Mouse (Mus musculus) adrenal gland, adult 2 months (tissue): Measurements from ENCODE around the gene Mthfsd. TPM values are rescaled to one million over a fixed set of nuclear protein-coding genes. Genes with fewer than 3 reads are reported as not detected.

Source experiments
- DNase-seq: peaks from one replicate; pipeline ENCODE4 v3.0.0; 2021
- polyA plus RNA-seq: library from polyadenylated mRNA; depleted of rRNA; stranded (reverse); fragments of >200 nt; gene quantifications from 2 replicates; pipeline ENCODE4 v1.2.3, GENCODE M21; 2012
- total RNA-seq, 2 experiments: library from RNA; stranded (reverse); gene quantifications; 2 replicates each; pipeline ENCODE4 v1.2.3; 2021

Gene Mthfsd
- total and polyA plus RNA-seq, 3 experiments: 31.8 to 65.6 (median 35.6) TPM

DNA sequence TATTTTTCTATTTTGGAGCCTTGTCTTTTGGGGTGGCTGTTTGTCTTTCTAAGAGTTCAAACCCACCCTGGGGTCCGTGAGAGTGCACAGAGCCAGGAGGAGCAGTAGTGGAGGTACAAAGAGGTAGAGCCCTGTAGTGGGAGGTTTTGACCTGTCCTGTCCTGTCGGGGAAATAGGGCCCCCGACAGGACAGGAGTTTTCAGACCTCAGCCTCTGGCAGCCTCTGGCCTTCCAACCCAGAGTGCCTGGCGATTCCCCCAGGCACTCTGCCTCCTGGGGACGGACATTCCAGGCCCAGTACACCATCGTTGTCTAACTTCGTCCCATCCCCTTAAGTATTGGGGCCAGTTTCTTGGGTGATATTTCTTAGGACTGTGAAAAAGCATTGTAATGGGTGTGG, 14.2 kb upstream of the Mthfsd start:
- DNase-seq: no peak

DNA sequence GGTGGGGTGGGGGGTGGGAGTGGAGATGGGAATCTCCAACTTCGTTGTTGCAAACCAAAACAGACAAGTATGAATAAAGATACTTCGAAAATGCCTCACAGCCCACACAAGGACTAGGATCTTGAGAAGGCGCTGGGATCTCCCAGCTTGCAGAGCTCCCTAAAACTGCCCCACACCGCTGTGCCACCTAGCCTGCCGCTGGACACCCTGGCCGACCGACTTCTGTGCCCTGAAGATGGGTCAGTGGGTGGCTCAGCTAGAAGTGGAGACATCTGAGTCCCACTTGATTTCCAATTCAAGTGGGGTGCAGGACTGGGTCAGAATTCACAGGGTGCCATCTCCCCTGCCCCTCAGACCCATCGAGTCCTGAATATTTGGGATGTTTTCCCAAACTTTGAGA, 13.5 kb upstream of the Mthfsd start:
- DNase-seq: no peak

- no peak for DNase-seq
These were observed 12.5 kb upstream of the Mthfsd start for GRCm38 (mm10) chr8:121120456-121121419.

DNA sequence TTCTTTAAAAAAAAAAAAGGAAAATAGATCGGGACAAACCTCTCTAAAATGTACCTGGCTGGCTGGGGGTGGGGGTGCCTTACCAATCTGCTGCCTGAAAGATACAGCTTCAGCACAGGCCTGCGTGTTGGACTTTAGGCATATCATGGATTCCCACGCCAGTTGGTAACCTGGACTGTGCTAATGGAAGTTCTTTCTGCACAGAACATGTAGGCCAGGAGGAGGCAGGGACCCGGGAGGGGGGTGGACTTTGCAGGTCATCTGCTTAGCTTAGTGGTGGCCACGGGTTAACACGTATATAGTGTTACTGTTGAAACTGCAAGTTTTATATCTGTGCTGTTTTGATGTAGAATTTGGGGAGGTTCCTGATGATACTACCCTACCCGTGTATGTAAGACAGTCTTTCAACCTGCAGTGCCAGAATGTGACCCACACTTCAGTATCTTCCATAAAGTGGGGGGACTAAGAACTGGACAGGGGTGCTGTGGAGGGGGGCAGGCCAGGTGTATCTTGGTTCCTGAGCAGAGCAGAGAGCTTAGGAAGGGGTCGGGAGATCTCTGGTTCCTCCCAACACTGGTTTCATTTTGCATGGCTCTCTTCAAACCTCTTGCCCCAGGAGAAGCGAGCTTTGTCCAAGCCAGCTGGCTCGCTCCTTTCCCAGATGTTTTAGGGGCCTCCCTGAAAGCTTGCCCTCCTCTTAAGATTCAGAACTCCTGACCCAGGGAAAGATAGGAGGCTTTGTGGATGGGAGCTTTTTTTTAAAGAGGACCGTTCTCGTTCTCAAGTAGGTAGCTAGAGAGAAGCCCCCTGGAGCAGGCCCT, 11.7 kb upstream of the Mthfsd start:
- no peak for DNase-seq

DNA sequence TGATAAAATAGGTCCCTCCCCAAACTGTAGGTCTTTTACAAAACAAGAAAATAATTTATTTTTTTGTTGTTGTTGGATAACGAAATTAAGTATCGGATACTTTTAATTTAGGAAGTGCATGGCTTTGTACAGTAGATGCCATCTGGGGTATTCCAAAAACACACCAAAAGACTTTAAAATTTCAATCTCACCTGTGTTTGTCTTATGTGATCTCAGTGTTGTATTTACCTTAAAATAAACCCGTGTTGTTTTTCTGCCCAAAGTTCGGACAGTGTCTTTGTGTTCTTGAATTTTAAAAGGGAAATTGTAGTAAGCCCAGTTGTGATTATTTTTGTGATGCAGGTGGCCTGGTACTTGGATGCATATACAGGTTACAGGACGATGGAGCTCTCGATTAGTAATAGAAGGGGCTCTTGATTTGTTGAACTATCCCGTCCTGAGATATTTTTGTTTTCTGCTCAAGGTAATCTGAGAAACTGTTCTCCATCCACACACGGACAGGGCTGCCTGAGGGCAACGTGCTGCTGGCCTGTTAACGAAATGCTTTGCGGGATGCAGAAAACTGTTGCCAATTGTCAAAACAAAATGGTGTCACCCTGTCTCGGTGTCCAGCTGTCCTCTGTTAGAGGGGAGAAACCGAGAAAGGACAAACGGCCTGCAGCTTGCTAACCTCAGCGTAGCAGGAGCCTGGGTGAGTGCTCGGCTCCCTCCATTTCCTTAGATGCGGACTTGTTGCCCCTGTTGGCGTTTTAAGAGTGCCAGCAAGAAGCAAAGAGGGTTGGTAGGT, 10.6 kb upstream of the Mthfsd start:
- no peak for DNase-seq

GRCm38 (mm10) chr8:121117906-121118305, 9.7 kb upstream of the Mthfsd start:
- no peak for DNase-seq

GRCm38 (mm10) chr8:121117186-121117651, 9.0 kb upstream of the Mthfsd start:
- DNase-seq: peak; percentile 38

- DNase-seq: peak; percentile 42
These were observed 8.5 kb upstream of the Mthfsd start for GRCm38 (mm10) chr8:121116591-121117185.

DNA sequence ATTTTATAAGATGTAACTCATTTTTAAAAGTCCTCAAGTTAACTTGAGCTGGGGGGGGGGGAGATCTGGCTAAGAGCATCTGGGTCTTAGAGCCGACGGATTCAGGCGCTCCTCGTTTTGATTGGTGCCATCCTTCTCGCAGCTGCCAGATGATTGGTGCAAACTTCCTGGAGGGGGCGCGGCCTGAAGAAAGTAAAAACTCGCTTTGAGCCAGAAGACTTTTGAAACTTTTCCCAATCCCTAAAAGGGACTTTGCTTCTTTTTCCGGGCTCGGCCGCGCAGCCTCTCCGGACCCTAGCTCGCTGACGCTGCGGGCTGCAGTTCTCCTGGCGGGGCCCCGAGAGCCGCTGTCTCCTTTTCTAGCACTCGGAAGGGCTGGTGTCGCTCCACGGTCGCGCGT, 7.8 kb upstream of the Mthfsd start, which contains the start of gene Foxc2:
Gene Foxc2 (plus strand): TSS at position 224 of the 400 bp plus-strand sequence.
- peak; percentile 91 for DNase-seq

GRCm38 (mm10) chr8:121115136-121115535, 6.9 kb upstream of the Mthfsd start:
- no peak for DNase-seq

- peak; percentile 95 for DNase-seq
These were observed 5.1 kb upstream of the Mthfsd start for GRCm38 (mm10) chr8:121113261-121113660.

GRCm38 (mm10) chr8:121111145-121111907, 3.1 kb upstream of the Mthfsd start:
- DNase-seq: no peak

GRCm38 (mm10) chr8:121108657-121109056, 465 bp upstream of the Mthfsd start:
- DNase-seq: no peak

DNA sequence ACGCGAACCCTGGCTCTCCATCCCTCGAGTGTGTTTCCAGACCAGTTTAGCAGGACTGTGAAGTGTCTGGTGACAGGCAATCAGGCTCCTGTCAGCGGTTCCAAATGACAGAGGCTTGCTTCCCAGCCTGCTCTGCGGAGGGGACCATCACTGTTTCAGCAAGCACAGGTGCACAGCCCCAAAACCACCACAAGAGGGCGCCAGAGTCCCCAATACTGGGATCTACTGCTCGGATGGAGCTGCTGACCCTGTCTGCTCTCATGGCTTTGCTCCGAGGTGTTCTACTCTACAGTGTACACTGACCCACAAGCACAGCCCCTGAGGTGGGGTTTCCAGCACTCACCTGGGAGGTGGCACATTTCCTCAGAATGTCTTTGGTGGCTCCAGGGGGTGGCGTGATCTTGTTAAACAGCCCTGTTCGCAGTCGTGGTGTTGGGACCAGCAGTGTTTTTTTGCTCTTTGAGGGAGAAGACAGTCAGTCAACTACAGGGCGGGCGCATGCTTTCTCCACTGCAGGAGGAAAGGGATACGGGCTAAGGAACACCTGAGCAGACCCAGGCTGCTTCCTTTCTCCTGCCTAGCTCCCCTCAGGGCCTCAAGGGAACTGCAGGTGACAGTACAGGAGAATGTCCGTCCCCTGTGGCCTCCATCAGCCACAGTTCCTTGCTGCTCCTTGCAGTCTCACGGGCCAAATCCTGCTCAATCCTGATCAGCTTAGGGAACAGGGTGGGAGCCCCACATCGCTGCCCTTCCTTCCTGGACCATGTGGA, 4.0 kb downstream of the Mthfsd start:
- peak; percentile 66 for DNase-seq

- DNase-seq: no peak
These were observed 14.7 kb downstream of the Mthfsd start for GRCm38 (mm10) chr8:121093496-121093895.

DNA sequence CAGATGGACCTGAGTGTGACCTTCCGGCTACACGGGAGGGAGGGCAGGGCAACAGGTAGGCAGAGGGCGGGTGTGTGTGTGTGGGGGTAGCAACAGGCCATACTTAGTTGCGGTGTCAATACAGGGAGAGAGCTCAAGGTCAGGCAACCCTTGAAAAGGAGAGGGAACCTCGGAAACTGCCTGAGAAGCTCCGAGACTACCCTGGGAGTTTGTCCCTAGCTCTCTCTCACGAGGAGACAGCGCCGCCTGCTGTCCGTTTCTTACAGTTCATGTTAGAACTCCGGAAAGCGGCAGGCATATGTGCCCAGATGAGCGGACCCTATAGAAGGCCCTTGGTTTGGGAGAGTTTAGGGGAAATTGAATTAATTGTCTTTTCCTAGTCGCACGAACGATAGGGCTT, 15.6 kb downstream of the Mthfsd start:
- DNase-seq: peak; percentile 78

DNA sequence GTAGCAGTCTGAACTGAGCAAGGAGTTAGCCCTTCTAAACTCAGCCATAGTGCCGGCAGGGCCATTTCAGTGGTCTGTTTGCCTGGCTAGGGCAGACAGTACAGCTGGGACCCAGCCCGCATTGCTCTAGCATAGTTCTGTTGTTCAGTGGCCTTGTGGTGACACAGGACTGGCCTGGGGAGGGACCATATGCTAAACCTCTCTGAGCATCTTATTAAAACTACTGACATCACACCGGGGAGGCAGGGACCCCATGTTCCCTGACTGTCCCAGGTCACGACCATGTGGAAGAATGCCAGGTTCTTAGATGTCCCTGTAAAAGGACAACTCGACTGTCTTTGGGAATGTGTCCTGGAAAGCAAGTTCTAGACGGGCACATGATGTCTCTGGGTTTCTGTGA, 16.1 kb downstream of the Mthfsd start:
- no peak for DNase-seq

- DNase-seq: no peak
These were observed 17.5 kb downstream of the Mthfsd start for GRCm38 (mm10) chr8:121090716-121091115.

- DNase-seq: no peak
These were observed 18.4 kb downstream of the Mthfsd start for GRCm38 (mm10) chr8:121089631-121090380.
